Mouse (Mus musculus) lung, postnatal 0 days (tissue): ENCODE data around the gene Tbc1d10c. TPM values are rescaled to one million over a fixed set of nuclear protein-coding genes. Genes with fewer than 3 reads are reported as not detected.
A peak's percentile ranks its signal among the peaks of the same experiment; 100 is the strongest.

ENCODE experiments used
- ATAC-seq: fragments of 200-750 bp; cut with Nextera tagmentation; 2 replicates; pipeline ENCODE4 v1.8.0; 2017; ENCODE audit warnings: moderate library complexity
- DNase-seq: peaks from one replicate; pipeline ENCODE4 v3.0.0-alpha.2; 2016; ENCODE audit warnings: low spot score
- H3K27ac ChIP-seq: fragments of 300-500 bp; sonication (generic); 2 replicates; pipeline ENCODE4 v1.5.1; 2014; ENCODE audit warnings: antibody characterized with exemption, mild to moderate bottlenecking, low read length, mixed read lengths
- H3K27me3 ChIP-seq: fragments of 300-500 bp; sonication (generic); replicated peaks from 2 replicates; pipeline ENCODE4 v1.6.1; 2014; ENCODE audit warnings: low read length, mixed read lengths; ENCODE audit not compliant: insufficient read depth
- H3K36me3 ChIP-seq: fragments of 300-500 bp; sonication (generic); 2 replicates; pipeline ENCODE4 v1.6.1; 2014; ENCODE audit warnings: low read length, mixed read lengths; ENCODE audit not compliant: insufficient read depth
- H3K4me1 ChIP-seq: fragments of 300-500 bp; sonication (generic); 2 replicates; pipeline ENCODE4 v1.6.1; 2014; ENCODE audit warnings: antibody characterized with exemption, low read depth, low read length, mixed read lengths; ENCODE audit not compliant: insufficient read depth
- H3K4me2 ChIP-seq: fragments of 300-500 bp; sonication (generic); replicated peaks from 2 replicates; pipeline ENCODE4 v1.6.1; 2014; ENCODE audit warnings: low read depth, mild to moderate bottlenecking, low read length, moderate library complexity, mixed read lengths
- H3K4me3 ChIP-seq: fragments of 300-500 bp; sonication (generic); 2 replicates; pipeline ENCODE4 v1.5.1; 2014; ENCODE audit warnings: low read depth, low read length
- H3K9ac ChIP-seq: fragments of 300-500 bp; sonication (generic); replicated peaks from 2 replicates; pipeline ENCODE4 v1.6.1; 2014; ENCODE audit warnings: low read depth, mild to moderate bottlenecking
- H3K9me3 ChIP-seq: fragments of 300-500 bp; sonication (generic); 2 replicates; pipeline ENCODE4 v1.6.1; 2016; ENCODE audit warnings: low read length, mixed read lengths
- CTCF ChIP-seq: IDR thresholded peaks from 2 replicates; pipeline ENCODE4 v1.5.1; 2016; ENCODE audit warnings: antibody characterized with exemption, mild to moderate bottlenecking
- EP300 ChIP-seq: IDR thresholded peaks from 2 replicates; pipeline ENCODE4 v1.6.1; 2016; ENCODE audit warnings: antibody characterized with exemption, mild to moderate bottlenecking, control low read depth
- WGBS: fragments of 180-500 bp; shearing (Covaris S2); extraction: QIAGEN DNeasy Blood & Tissue Kit; methylation state at CpG from one replicate; pipeline ENCODE4 v1.1.7; 2014; 5-methylcytosine and 5-hydroxymethylcytosine counted together
- polyA plus RNA-seq: library from polyadenylated mRNA; unstranded; fragments of >200 nt; fragmentation: Nextera tagmentation; extraction: Ambion mirVana; gene quantifications from 2 replicates; pipeline ENCODE4 v1.2.1, GENCODE M21; 2015

The Tbc1d10c gene
- polyA plus RNA-seq, 1 experiment from 2014 or later: 4.5 TPM

GRCm38 (mm10) chr19:4203148-4203547 lies 12.1 kb upstream of the Tbc1d10c start:
- no peak overlapping the region for H3K4me3 ChIP-seq
- H3K27me3 ChIP-seq: no peaks in the 10 kb centered on the region
- H3K9me3 ChIP-seq: no peaks in the 10 kb centered on the region
- ATAC-seq: no peak
- H3K4me1 ChIP-seq: no peaks in the 10 kb centered on the region; the same call in 1 of the 2 replicates
- no peak overlapping the region for H3K9ac ChIP-seq
- TF ChIP-seq EP300: no peak
- TF ChIP-seq CTCF: peak; percentile 28; the same call in 1 of the 2 replicates
- 0 out of 2 replicates have a peak overlapping the region, but pooled peaks have one; percentile 22 for H3K27ac ChIP-seq
- no peak overlapping the region for H3K4me2 ChIP-seq
- no peaks in the 10 kb centered on the region for H3K36me3 ChIP-seq
- 57% methylated on average over 3 of the region's 3 CpGs for WGBS
- DNase-seq: no peak

GRCm38 (mm10) chr19:4202149-4202548 lies 11.1 kb upstream of the Tbc1d10c start:
- TF ChIP-seq EP300 (no peak), CTCF (no peak)
- Histone ChIP-seq H3K36me3 (no peaks in the 10 kb centered on the region; the same call in 1 of the 2 replicates), H3K4me1 (no peaks in the 10 kb centered on the region; the same call in 1 of the 2 replicates), H3K9me3 (no peaks in the 10 kb centered on the region), H3K4me2 (peak overlapping the region; percentile 93), H3K9ac (peak overlapping the region; percentile 37; the same call in 1 of the 2 replicates), H3K4me3 (peak overlapping the region; percentile 52), H3K27ac (peak overlapping the region; percentile 22; the same call in 1 of the 2 replicates), H3K27me3 (no peaks in the 10 kb centered on the region)
- no peak for ATAC-seq
- DNase-seq: no peak
- 25% methylated on average over 7 of the region's 7 CpGs for WGBS

- under 1% methylated on average over 34 of the region's 34 CpGs for WGBS
- no peaks in the 10 kb centered on the region; the same call in 1 of the 2 replicates for H3K4me1 ChIP-seq
- peak within 1 kb of the TSS; percentile 61 for H3K9ac ChIP-seq
- ATAC-seq: peak; percentile 89
- H3K27me3 ChIP-seq: no peaks in the 10 kb centered on the region
- H3K36me3 ChIP-seq: no peaks in the 10 kb centered on the region; the same call in 1 of the 2 replicates
- H3K9me3 ChIP-seq: no peaks in the 10 kb centered on the region
- no peak for TF ChIP-seq CTCF
- peak; percentile 67; the same call in 1 of the 2 replicates for TF ChIP-seq EP300
- peak; percentile 100 for DNase-seq
- H3K4me2 ChIP-seq: peak within 1 kb of the TSS; percentile 93
- peak within 1 kb of the TSS; percentile 55 for H3K27ac ChIP-seq
- peak within 1 kb of the TSS; percentile 52 for H3K4me3 ChIP-seq
Observed at GRCm38 (mm10) chr19:4201291-4201909, 10.3 kb upstream of the Tbc1d10c start, which contains the start of gene Rad9a. Rad9a (minus strand) TSS chr19:4201662.

- no peak overlapping the region for H3K27ac ChIP-seq
- H3K4me3 ChIP-seq: no peak overlapping the region
- no peaks in the 10 kb centered on the region for H3K9me3 ChIP-seq
- TF ChIP-seq EP300: no peak
- no peak for TF ChIP-seq CTCF
- no peaks in the 10 kb centered on the region for H3K27me3 ChIP-seq
- no peak overlapping the region for H3K9ac ChIP-seq
- H3K4me2 ChIP-seq: no peak overlapping the region
- 60% methylated on average over 3 of the region's 3 CpGs for WGBS
- H3K36me3 ChIP-seq: peaks cover 24% of the 10 kb centered on the region; the same call in 1 of the 2 replicates
- DNase-seq (no peak), ATAC-seq (no peak)
- H3K4me1 ChIP-seq: 0 out of 2 replicates have a peak, but pooled peaks cover 2% of the 10 kb centered on the region
Observed at GRCm38 (mm10) chr19:4197180-4197579, 6.1 kb upstream of the Tbc1d10c start.

- H3K4me3 ChIP-seq: no peak overlapping the region
- H3K27ac ChIP-seq: no peak overlapping the region
- H3K36me3 ChIP-seq: peaks cover 24% of the 10 kb centered on the region; the same call in 1 of the 2 replicates
- ATAC-seq (no peak), DNase-seq (no peak)
- no peak overlapping the region for H3K9ac ChIP-seq
- H3K27me3 ChIP-seq: no peaks in the 10 kb centered on the region
- no peak for TF ChIP-seq CTCF
- TF ChIP-seq EP300: no peak
- no peak overlapping the region for H3K4me2 ChIP-seq
- H3K9me3 ChIP-seq: no peaks in the 10 kb centered on the region
- WGBS: 24% methylated on average over 5 of the region's 5 CpGs
- H3K4me1 ChIP-seq: 0 out of 2 replicates have a peak, but pooled peaks cover 2% of the 10 kb centered on the region
Observed at GRCm38 (mm10) chr19:4196548-4196947, 5.5 kb upstream of the Tbc1d10c start.

- H3K4me1 ChIP-seq: peaks cover 2% of the 10 kb centered on the region; the same call in 1 of the 2 replicates
- DNase-seq: no peak
- 46% methylated on average over 2 of the region's 2 CpGs for WGBS
- H3K4me2 ChIP-seq: no peak overlapping the region
- no peak overlapping the region for H3K27ac ChIP-seq
- H3K4me3 ChIP-seq: no peak overlapping the region
- peaks cover 24% of the 10 kb centered on the region; the same call in 1 of the 2 replicates for H3K36me3 ChIP-seq
- no peak overlapping the region for H3K9ac ChIP-seq
- ATAC-seq: no peak
- H3K9me3 ChIP-seq: no peaks in the 10 kb centered on the region
- TF ChIP-seq CTCF (no peak), EP300 (no peak)
- no peaks in the 10 kb centered on the region for H3K27me3 ChIP-seq
Observed at GRCm38 (mm10) chr19:4196048-4196447, 5.0 kb upstream of the Tbc1d10c start.
